Mouse (Mus musculus) liver, embryonic 14.5 days (tissue): Measurements from ENCODE around the gene Kirrel3. TPM values are rescaled to one million over a fixed set of nuclear protein-coding genes. Genes with fewer than 3 reads are reported as not detected.

ENCODE experiments used
- ATAC-seq: fragments of 200-750 bp; cut with Nextera tagmentation; 2 replicates; pipeline ENCODE4 v1.8.0; 2017; ENCODE audit warnings: moderate number of reproducible peaks, mild to moderate bottlenecking, moderate library complexity; ENCODE audit not compliant: insufficient read depth
- DNase-seq, 3 experiments: peaks; one replicate each; pipeline ENCODE4 v3.0.0-alpha.2; 2012 to 2013; ENCODE audit warnings: low read depth in 3 of 3, low spot score in 3 of 3
- H3K27ac ChIP-seq: fragments of 300-500 bp; sonication (generic); 2 replicates; pipeline ENCODE4 v1.5.1; 2014; ENCODE audit warnings: moderate library complexity, mild to moderate bottlenecking, control low read depth, inconsistent platforms
- H3K27me3 ChIP-seq: fragments of 300-500 bp; sonication (generic); 2 replicates; pipeline ENCODE4 v1.6.1; 2014; ENCODE audit warnings: mild to moderate bottlenecking, low read length, moderate library complexity; ENCODE audit not compliant: control insufficient read depth, insufficient read depth
- H3K36me3 ChIP-seq: fragments of 300-500 bp; sonication (generic); replicated peaks from 2 replicates; pipeline ENCODE4 v1.6.1; 2014; ENCODE audit warnings: low read depth; ENCODE audit not compliant: control insufficient read depth, insufficient read depth
- H3K4me1 ChIP-seq, 2 experiments: fragments of 200-500 bp in 1 of 2; fragments of 300-500 bp in 1 of 2; sonication (generic) in 1 of 2; replicated peaks; 2 replicates each; pipeline ENCODE4 v1.6.1; 2012 to 2014; ENCODE audit warnings: antibody characterized with exemption in 1 of 2, inconsistent platforms in 1 of 2, low read length in 1 of 2; ENCODE audit not compliant: control insufficient read depth in 2 of 2, insufficient read depth in 2 of 2
- H3K4me2 ChIP-seq: fragments of 300-500 bp; sonication (generic); 2 replicates; pipeline ENCODE4 v1.6.1; 2014; ENCODE audit warnings: low read depth, mild to moderate bottlenecking, control low read depth, moderate library complexity
- H3K4me3 ChIP-seq, 2 experiments: fragments of 200-500 bp in 1 of 2; fragments of 300-500 bp in 1 of 2; sonication (generic) in 1 of 2; 2 replicates each; pipeline ENCODE4 v1.5.1; 2012 to 2014; ENCODE audit warnings: low read depth in 2 of 2, low read length in 2 of 2, mild to moderate bottlenecking in 2 of 2, control low read depth in 1 of 2, inconsistent platforms in 1 of 2, moderate library complexity in 1 of 2; ENCODE audit not compliant: insufficient read depth in 1 of 2
- H3K9ac ChIP-seq: fragments of 300-500 bp; sonication (generic); replicated peaks from 2 replicates; pipeline ENCODE4 v1.6.1; 2014; ENCODE audit warnings: mild to moderate bottlenecking, control low read depth, moderate library complexity
- H3K9me3 ChIP-seq: fragments of 300-500 bp; sonication (generic); 2 replicates; pipeline ENCODE4 v1.6.1; 2016; ENCODE audit warnings: low read length, mixed read lengths; ENCODE audit not compliant: control insufficient read depth
- CTCF ChIP-seq: IDR thresholded peaks from 2 replicates; pipeline ENCODE4 v1.5.1; 2016; ENCODE audit warnings: antibody characterized with exemption, low read depth, control low read depth
- EP300 ChIP-seq: IDR thresholded peaks from 2 replicates; pipeline ENCODE4 v1.6.1; 2016; ENCODE audit warnings: antibody characterized with exemption, low read depth
- WGBS: fragments of 180-500 bp; shearing (Covaris S2); extraction: QIAGEN DNeasy Blood & Tissue Kit; methylation state at CpG from one replicate; pipeline ENCODE4 v1.1.7; 2014; ENCODE audit not compliant: insufficient replicate concordance; 5-methylcytosine and 5-hydroxymethylcytosine counted together
- polyA plus RNA-seq, 2 experiments: library from polyadenylated mRNA; depleted of rRNA in 1 of 2; stranded (reverse) in 1 of 2; unstranded in 1 of 2; fragments of >200 nt; fragmentation: Nextera tagmentation in 1 of 2; extraction: Ambion mirVana in 1 of 2; gene quantifications; 2 replicates each; pipeline versions ENCODE4 v1.2.1 to v1.2.3; 2012 to 2014

Gene Kirrel3
- polyA plus RNA-seq, 2 experiments, result 0.08 TPM; not detected in 1

DNA sequence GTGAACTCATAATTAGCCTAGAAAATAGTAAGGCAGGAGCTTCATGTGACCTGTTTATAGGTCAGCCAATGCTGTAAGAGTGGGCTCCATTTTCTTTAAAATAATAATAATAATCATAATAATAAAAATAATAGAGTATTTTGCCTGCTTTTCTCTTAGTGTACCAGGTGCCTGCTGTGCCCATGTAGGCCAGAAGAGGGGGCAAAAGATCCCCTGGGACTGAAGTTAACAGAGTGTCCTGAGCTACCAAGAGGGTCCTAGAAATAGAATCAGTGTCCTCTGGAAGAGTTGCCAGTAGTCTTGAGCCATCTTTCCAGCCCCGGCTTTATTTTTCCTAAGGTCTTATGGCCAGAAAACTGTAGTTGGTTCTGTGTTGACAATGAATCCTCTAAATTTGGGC is 174.9 kb downstream of the Kirrel3 start:
- Histone ChIP-seq H3K4me3 (no peak overlapping the region), H3K27ac (no peak overlapping the region), H3K36me3 (no peaks in the 10 kb centered on the region), H3K9me3 (no peaks in the 10 kb centered on the region), H3K9ac (no peak overlapping the region), H3K4me2 (no peak overlapping the region), H3K4me1 (no peaks in the 10 kb centered on the region), H3K27me3 (no peaks in the 10 kb centered on the region)
- no peak for DNase-seq
- 48% methylated on average over 1 of the region's 1 CpGs for WGBS
- no peak for ATAC-seq
- TF ChIP-seq CTCF (peak; percentile 17; the same call in 1 of the 2 replicates), EP300 (no peak)

DNA sequence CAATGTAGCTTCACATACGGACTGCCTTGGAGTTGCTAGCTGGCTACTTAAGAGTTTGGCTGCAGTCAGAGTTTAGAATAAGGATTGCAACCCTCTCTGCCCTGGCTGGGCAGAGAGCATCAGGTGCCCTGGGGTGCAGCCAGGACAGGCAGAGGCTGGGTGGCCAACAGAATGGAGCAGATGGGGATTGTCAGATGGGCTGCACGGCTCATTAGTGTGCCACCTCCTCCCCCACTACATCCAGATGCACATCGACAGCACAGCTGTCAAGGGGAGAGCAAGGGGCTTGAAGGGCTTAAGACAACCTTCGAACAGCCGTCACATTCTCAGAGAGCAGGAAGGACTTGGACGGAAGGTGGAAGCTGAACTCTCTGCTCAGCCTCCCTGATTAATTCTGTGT is 177.7 kb downstream of the Kirrel3 start:
- Histone ChIP-seq H3K4me1 (no peaks in the 10 kb centered on the region), H3K4me2 (no peak overlapping the region), H3K4me3 (no peak overlapping the region), H3K27ac (no peak overlapping the region), H3K9me3 (no peaks in the 10 kb centered on the region), H3K9ac (no peak overlapping the region), H3K36me3 (no peaks in the 10 kb centered on the region), H3K27me3 (no peaks in the 10 kb centered on the region)
- DNase-seq, result no peak
- no peak for TF ChIP-seq EP300
- no peak for TF ChIP-seq CTCF
- 55% methylated on average over 6 of the region's 6 CpGs for WGBS
- no peak for ATAC-seq

DNA sequence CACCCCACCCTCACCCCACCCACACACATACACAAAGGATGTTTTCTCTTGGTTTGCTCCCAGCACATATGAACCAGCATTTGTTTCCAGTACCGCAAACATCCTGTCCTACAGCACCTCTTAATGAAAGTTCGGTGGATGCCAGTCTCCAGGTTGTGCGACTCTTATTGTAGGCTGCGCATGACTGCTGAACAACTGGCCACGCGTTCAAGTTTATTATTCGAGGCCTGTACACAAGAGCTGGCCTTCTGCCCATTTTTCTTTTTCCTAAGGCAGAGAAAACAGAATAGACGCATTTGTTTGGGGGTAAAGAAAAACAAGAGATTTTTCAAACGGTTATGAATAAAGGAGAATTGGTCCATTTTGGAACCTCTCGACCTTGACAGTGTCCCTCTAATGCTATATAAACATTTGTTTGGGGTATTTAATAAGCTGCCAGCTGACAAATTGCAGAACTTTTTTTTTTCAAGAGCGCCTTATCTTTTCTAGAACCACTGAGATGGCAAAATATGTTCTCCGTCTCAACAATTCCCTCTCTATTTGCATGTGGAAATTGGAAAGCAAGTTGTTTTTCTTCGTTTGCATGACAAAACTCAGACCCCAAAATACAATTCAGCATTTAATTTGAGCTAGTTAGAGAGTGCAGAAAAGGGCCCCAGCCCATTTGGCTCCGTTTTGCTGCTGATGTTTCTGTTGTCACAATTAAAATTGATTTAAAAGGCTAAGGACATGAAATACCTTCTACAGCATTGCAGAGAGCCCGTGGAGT is 179.9 kb downstream of the Kirrel3 start:
- no peaks in the 10 kb centered on the region for H3K36me3 ChIP-seq
- no peaks in the 10 kb centered on the region for H3K27me3 ChIP-seq
- ATAC-seq (no peak), DNase-seq (no peak)
- no peak overlapping the region for H3K4me2 ChIP-seq
- no peaks in the 10 kb centered on the region for H3K9me3 ChIP-seq
- H3K4me3 ChIP-seq, result no peak overlapping the region
- no peaks in the 10 kb centered on the region for H3K4me1 ChIP-seq
- no peak for TF ChIP-seq EP300
- WGBS, result 63% methylated on average over 15 of the region's 15 CpGs
- no peak overlapping the region for H3K9ac ChIP-seq
- H3K27ac ChIP-seq, result no peak overlapping the region

DNA sequence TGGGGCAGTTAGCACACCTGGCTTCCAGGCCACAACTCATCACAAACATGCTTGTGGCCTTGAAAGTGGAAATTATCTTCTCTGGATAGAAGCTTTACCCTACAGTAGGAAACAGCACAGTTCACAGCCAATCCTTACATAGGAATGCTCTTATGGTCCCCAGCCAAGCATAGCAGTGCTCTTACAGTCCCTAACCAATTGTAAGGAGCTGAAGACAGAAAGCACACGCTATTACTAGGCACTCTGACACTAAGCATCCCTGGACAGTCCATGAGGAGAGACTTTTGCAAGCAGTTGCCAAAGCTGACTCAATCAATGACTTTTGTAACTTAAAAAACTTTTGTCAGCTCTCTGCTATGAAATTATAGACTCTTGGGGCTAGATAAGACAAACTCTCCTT is 181.5 kb downstream of the Kirrel3 start:
- ATAC-seq (no peak), DNase-seq (no peak)
- no peaks in the 10 kb centered on the region for H3K9me3 ChIP-seq
- no peak overlapping the region for H3K4me2 ChIP-seq
- no peak for TF ChIP-seq EP300
- TF ChIP-seq CTCF, result no peak
- no peak overlapping the region for H3K27ac ChIP-seq
- H3K9ac ChIP-seq, result no peak overlapping the region
- H3K36me3 ChIP-seq, result no peaks in the 10 kb centered on the region
- H3K27me3 ChIP-seq, result no peaks in the 10 kb centered on the region
- H3K4me3 ChIP-seq, result no peak overlapping the region
- 40% methylated on average over 1 of the region's 1 CpGs for WGBS
- H3K4me1 ChIP-seq, result no peaks in the 10 kb centered on the region

DNA sequence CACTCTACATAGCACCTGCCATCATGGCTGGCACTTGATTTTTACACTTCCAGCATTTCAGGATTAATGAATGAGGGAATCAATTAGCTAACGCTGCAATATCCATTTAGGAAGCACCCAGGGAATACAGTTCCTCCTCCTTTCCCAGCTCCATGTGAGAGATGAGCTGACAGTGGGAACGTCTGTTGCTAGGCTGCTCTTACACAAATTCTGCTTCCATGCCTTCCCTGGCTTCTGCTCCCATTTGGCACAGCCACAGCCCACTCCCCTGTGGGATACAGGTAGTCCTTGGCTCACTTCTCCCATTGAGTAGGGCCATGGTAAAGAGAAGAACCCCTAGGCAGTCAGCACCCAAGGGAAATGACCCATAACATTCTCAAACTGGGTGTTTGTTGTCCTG is 185.2 kb downstream of the Kirrel3 start:
- ATAC-seq (no peak), DNase-seq (no peak)
- TF ChIP-seq EP300 (no peak), CTCF (no peak)
- no peak overlapping the region for H3K9ac ChIP-seq
- no peak overlapping the region for H3K4me3 ChIP-seq
- H3K4me2 ChIP-seq, result no peak overlapping the region
- no peaks in the 10 kb centered on the region for H3K9me3 ChIP-seq
- no peaks in the 10 kb centered on the region for H3K27me3 ChIP-seq
- H3K27ac ChIP-seq, result no peak overlapping the region
- WGBS, result 35% methylated on average over 2 of the region's 2 CpGs
- no peaks in the 10 kb centered on the region for H3K4me1 ChIP-seq
- no peaks in the 10 kb centered on the region for H3K36me3 ChIP-seq
